20 mouse cellular contexts compared by ENCODE assay signal in the genomic region with DNA sequence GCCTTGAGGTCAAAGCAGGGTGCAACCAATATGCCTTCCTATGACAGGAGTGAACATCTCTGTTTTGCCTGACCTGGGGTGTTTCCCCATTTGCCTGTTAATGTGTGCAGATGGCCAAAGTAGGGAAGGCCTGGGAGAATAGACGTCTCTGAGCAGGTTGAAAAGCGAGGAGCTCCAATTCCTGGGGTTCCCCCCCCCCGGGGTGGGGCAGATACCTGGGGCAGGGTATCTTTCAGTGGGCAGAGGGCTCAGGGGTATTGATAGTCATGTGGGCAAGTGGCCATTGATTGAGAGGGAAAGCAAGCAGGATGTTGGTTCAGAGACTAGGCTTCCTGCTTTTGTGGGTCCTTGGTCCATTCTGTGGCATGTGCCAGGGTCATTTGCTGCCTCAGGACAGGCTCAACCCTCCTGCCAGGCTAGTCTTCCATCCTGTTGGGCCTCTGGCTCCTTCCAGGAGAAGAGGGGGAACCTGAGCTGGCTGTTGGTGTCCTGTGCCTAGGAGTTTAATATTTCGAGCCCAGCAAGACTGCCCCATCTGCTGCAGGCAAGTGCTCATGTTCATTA. TPM values are rescaled to one million over a fixed set of nuclear protein-coding genes. Genes with fewer than 3 reads are reported as not detected.
DNase-seq lines count a peak whose midpoint lies in the region; ATAC-seq and TF ChIP-seq lines count a peak whose summit lies in the region.
"Had no signal": no experiment of that assay in that cellular context is flagged by ENCODE, and none has a peak within 500 bp of the region (broad histone marks: within the 10 kb centered on the region; RNA-seq: fewer than 3 reads in every experiment).

No protein-coding gene starts in this region.

- H3K4me1 ChIP-seq in cerebellum, adult 2 months (ENCODE audit: control insufficient read depth, insufficient read depth, low read length), result peaks cover 38% of the 10 kb centered on the region
- peaks cover 32% of the 10 kb centered on the region for H3K4me1 ChIP-seq in intestine, embryonic 14.5 days (replicated peaks; ENCODE audit: control insufficient read depth, insufficient read depth, low read length)
- H3K4me1 ChIP-seq in intestine, embryonic 15.5 days (replicated peaks), result peaks cover 54% of the 10 kb centered on the region
- H3K4me1 ChIP-seq in MEL (ENCODE audit: control insufficient read depth in 1 of 2, insufficient read depth in 2 of 2, low read length in 2 of 2), result peaks cover 10 to 53% of the 10 kb centered on the region in 2 experiments
- peaks cover 64% of the 10 kb centered on the region for H3K4me1 ChIP-seq in liver, postnatal 0 days (ENCODE audit: insufficient read depth)

- peaks cover 72% of the 10 kb centered on the region for H3K79me2 ChIP-seq in MEL (ENCODE audit: control insufficient read depth, insufficient read depth, low read length, poor library complexity)

- no peak for ATAC-seq in intestine, embryonic 14.5 days (replicated peaks; ENCODE audit: low FRiP score, low TSS enrichment, low read depth)
- no peak for ATAC-seq in intestine, embryonic 15.5 days
- ATAC-seq in liver, postnatal 0 days, result no peak
- ATAC-seq: lung, postnatal 0 days had no signal

- no peaks in the 10 kb centered on the region for H3K9me3 ChIP-seq in intestine, embryonic 14.5 days (ENCODE audit: control insufficient read depth, low read length)
- H3K9me3 ChIP-seq in intestine, embryonic 15.5 days, result no peaks in the 10 kb centered on the region
- no peaks in the 10 kb centered on the region for H3K9me3 ChIP-seq in MEL (replicated peaks; ENCODE audit: insufficient read depth, low read length)
- H3K9me3 ChIP-seq in liver, postnatal 0 days (ENCODE audit: low read length), result no peaks in the 10 kb centered on the region
- H3K9me3 ChIP-seq: limb, embryonic 12.5 days had no signal

- TF ChIP-seq CTCF in cerebellum, adult 2 months (IDR thresholded peaks at IDR 0.05; ENCODE audit: borderline replicate concordance, insufficient read depth, low read depth, low read length), result no peak
- TF ChIP-seq CTCF in MEL (IDR thresholded peaks at IDR 0.05 in 2 of 3, conservative IDR thresholded peaks at IDR 0.05 in 1 of 3; ENCODE audit: control insufficient read depth in 1 of 3, insufficient read depth in 1 of 3, low read depth in 2 of 3, low read length in 3 of 3, poor library complexity in 1 of 3, severe bottlenecking in 1 of 3), result no peak
- no peak for TF ChIP-seq CTCF in liver, postnatal 0 days (IDR thresholded peaks at IDR 0.05; ENCODE audit: low read depth)

- H3K27me3 ChIP-seq in cerebellum, adult 2 months (ENCODE audit: control insufficient read depth, insufficient read depth, low read length), result no peaks in the 10 kb centered on the region
- H3K27me3 ChIP-seq in intestine, embryonic 14.5 days (replicated peaks; ENCODE audit: control insufficient read depth, insufficient read depth, low read length), result peaks cover 10% of the 10 kb centered on the region; the same call in 1 of the 2 replicates
- peaks cover 6% of the 10 kb centered on the region for H3K27me3 ChIP-seq in intestine, embryonic 15.5 days (replicated peaks)
- H3K27me3 ChIP-seq in MEL (ENCODE audit: control insufficient read depth in 1 of 2, insufficient read depth in 2 of 2, low read length in 2 of 2), result no peaks in the 10 kb centered on the region
- H3K27me3 ChIP-seq in liver, postnatal 0 days (ENCODE audit: insufficient read depth, low read length), result no peaks in the 10 kb centered on the region

- H3K27ac ChIP-seq in cerebellum, adult 2 months (ENCODE audit: insufficient read depth, low read length), result peak overlapping the region; percentile 96
- no peak overlapping the region for H3K27ac ChIP-seq in intestine, embryonic 14.5 days (ENCODE audit: low read depth)
- H3K27ac ChIP-seq in intestine, embryonic 15.5 days, result no peak overlapping the region
- H3K27ac ChIP-seq in MEL (ENCODE audit: control insufficient read depth, low read depth, low read length), result peak overlapping the region; percentile 29
- peak overlapping the region; percentile 84 for H3K27ac ChIP-seq in liver, postnatal 0 days (ENCODE audit: low read depth)
- H3K27ac ChIP-seq: limb, embryonic 12.5 days had no signal

- peak in 1 of 2 experiments; percentile 46 for DNase-seq in cerebellum, adult 2 months
- no peak for DNase-seq in cerebellum, adult 8-10 months
- DNase-seq in intestine, embryonic 14.5 days (ENCODE audit: low spot score), result no peak
- DNase-seq in MEL (ENCODE audit: low read depth, low spot score), result no peak
- DNase-seq in liver, postnatal 0 days, result no peak
- DNase-seq in urinary bladder, postnatal 10 days (ENCODE audit: low spot score), result no peak
- DNase-seq in thymus, postnatal 36 days, result no peak
- DNase-seq: adrenal gland, adult 8-10 months; embryo, embryonic 11 days had no signal

- 24% methylated on average over 4 of the region's 4 CpGs for WGBS in cerebellum, adult 2 months
- WGBS in intestine, embryonic 14.5 days, result 67% methylated on average over 4 of the region's 4 CpGs
- 74% methylated on average over 4 of the region's 4 CpGs for WGBS in intestine, embryonic 15.5 days
- 66% methylated on average over 4 of the region's 4 CpGs for WGBS in liver, postnatal 0 days (ENCODE audit: insufficient replicate concordance)

- peak overlapping the region; percentile 63 for H3K4me3 ChIP-seq in cerebellum, adult 2 months (replicated peaks; ENCODE audit: insufficient read depth, low read depth, low read length)
- no peak overlapping the region for H3K4me3 ChIP-seq in intestine, embryonic 14.5 days (ENCODE audit: low read depth, low read length)
- no peak overlapping the region for H3K4me3 ChIP-seq in intestine, embryonic 15.5 days (replicated peaks)
- no peak overlapping the region for H3K4me3 ChIP-seq in MEL (ENCODE audit: control insufficient read depth in 1 of 2, insufficient read depth in 1 of 2, low read depth in 2 of 2, low read length in 2 of 2)
- no peak overlapping the region for H3K4me3 ChIP-seq in liver, postnatal 0 days (ENCODE audit: low read depth, low read length)
- H3K4me3 ChIP-seq: limb, embryonic 12.5 days had no signal

- no peak for TF ChIP-seq RAD21 in MEL (IDR thresholded peaks at IDR 0.05; ENCODE audit: low read depth, low read length)

- peaks cover 24% of the 10 kb centered on the region for H3K36me3 ChIP-seq in intestine, embryonic 14.5 days (ENCODE audit: control insufficient read depth, insufficient read depth, low read length)
- H3K36me3 ChIP-seq in intestine, embryonic 15.5 days, result peaks cover 25% of the 10 kb centered on the region
- H3K36me3 ChIP-seq in MEL (ENCODE audit: control insufficient read depth in 1 of 2, insufficient read depth in 2 of 2, low read length in 2 of 2), result peaks cover 0 to 41% of the 10 kb centered on the region in 2 experiments; a peak in 3 of 4 replicates
- peaks cover 19% of the 10 kb centered on the region for H3K36me3 ChIP-seq in liver, postnatal 0 days (replicated peaks; ENCODE audit: insufficient read depth, low read length)

- 0 out of 2 replicates have a peak overlapping the region, but pooled peaks have one; percentile 20 for H3K9ac ChIP-seq in intestine, embryonic 14.5 days (ENCODE audit: low read length)
- no peak overlapping the region for H3K9ac ChIP-seq in intestine, embryonic 15.5 days
- no peak overlapping the region; the same call in 1 of the 2 replicates for H3K9ac ChIP-seq in MEL (ENCODE audit: control insufficient read depth, low read depth, low read length, poor library complexity, severe bottlenecking)
- no peak overlapping the region for H3K9ac ChIP-seq in liver, postnatal 0 days (replicated peaks)
- H3K9ac ChIP-seq: limb, embryonic 12.5 days had no signal

- no peak for TF ChIP-seq EP300 in MEL (IDR thresholded peaks at IDR 0.05; ENCODE audit: low read depth in 1 of 2, low read length in 2 of 2)
- TF ChIP-seq EP300 in liver, postnatal 0 days (IDR thresholded peaks at IDR 0.05; ENCODE audit: low read depth), result no peak

- no peak overlapping the region for H3K4me2 ChIP-seq in intestine, embryonic 14.5 days (ENCODE audit: low read length)
- no peak overlapping the region for H3K4me2 ChIP-seq in intestine, embryonic 15.5 days (replicated peaks)
- H3K4me2 ChIP-seq in liver, postnatal 0 days (ENCODE audit: low read depth, low read length), result no peak overlapping the region
- H3K4me2 ChIP-seq: limb, embryonic 12.5 days had no signal

- TF ChIP-seq POLR2A in cerebellum, adult 2 months (IDR thresholded peaks at IDR 0.05; ENCODE audit: borderline replicate concordance, insufficient read depth, low read length), result no peak
- TF ChIP-seq POLR2A in MEL (IDR thresholded peaks at IDR 0.05; ENCODE audit: control insufficient read depth in 1 of 2, insufficient read depth in 1 of 2, low read depth in 1 of 2, low read length in 2 of 2, poor library complexity in 1 of 2), result no peak

RNA-seq across cellular contexts. Expression of gene Ssna1, which starts 4.4 kb away (rescaled TPM):
- 74.5 and 75.9 TPM in 2 replicates for polyA plus RNA-seq in cerebellum, adult 2 months (2012; rRNA removed)
- 229 and 240 TPM in 2 replicates for polyA plus RNA-seq in intestine, embryonic 14.5 days (2014; fragmentation: Nextera tagmentation; extraction: Ambion mirVana)
- polyA plus RNA-seq in intestine, embryonic 15.5 days (2015; fragmentation: Nextera tagmentation; extraction: Ambion mirVana), result 200 and 212 TPM in 2 replicates
- total RNA-seq in MEL (2012; rRNA removed), result 194 and 226 TPM in 2 replicates
- 100 to 1,000 TPM in 1 of 2 experiments, not detected in 1; 158 TPM for polyA plus RNA-seq in MEL (2012; ENCODE audit: insufficient read depth in 1 of 2, insufficient read length in 2 of 2, low read depth in 1 of 2, low replicate concordance in 2 of 2, missing spikeins in 1 of 2)
- 77.2 and 81.7 TPM in 2 replicates for polyA plus RNA-seq in liver, postnatal 0 days (2015; fragmentation: Nextera tagmentation; extraction: Ambion mirVana)

RNA-seq across cellular contexts. Expression of gene Anapc2, which starts 4.5 kb away (rescaled TPM):
- polyA plus RNA-seq in cerebellum, adult 2 months (2012; rRNA removed), result 103 TPM in 2 replicates
- polyA plus RNA-seq in intestine, embryonic 14.5 days (2014; fragmentation: Nextera tagmentation; extraction: Ambion mirVana), result 100 and 110 TPM in 2 replicates
- polyA plus RNA-seq in intestine, embryonic 15.5 days (2015; fragmentation: Nextera tagmentation; extraction: Ambion mirVana), result 95.8 and 103 TPM in 2 replicates
- 9.8 and 10.3 TPM in 2 replicates for total RNA-seq in MEL (2012; rRNA removed)
- polyA plus RNA-seq in MEL (2012; ENCODE audit: insufficient read depth in 1 of 2, insufficient read length in 2 of 2, low read depth in 1 of 2, low replicate concordance in 2 of 2, missing spikeins in 1 of 2), result 10 to 100 TPM in 1 of 2 experiments, not detected in 1; 67.0 TPM
- 19.8 and 22.8 TPM in 2 replicates for polyA plus RNA-seq in liver, postnatal 0 days (2015; fragmentation: Nextera tagmentation; extraction: Ambion mirVana)

RNA-seq across cellular contexts. Expression of gene Tprn, which starts 5.4 kb away (rescaled TPM):
- polyA plus RNA-seq in cerebellum, adult 2 months (2012; rRNA removed), result 91.0 and 96.9 TPM in 2 replicates
- 6.5 and 7.8 TPM in 2 replicates for polyA plus RNA-seq in intestine, embryonic 14.5 days (2014; fragmentation: Nextera tagmentation; extraction: Ambion mirVana)
- 20.7 and 23.6 TPM in 2 replicates for polyA plus RNA-seq in intestine, embryonic 15.5 days (2015; fragmentation: Nextera tagmentation; extraction: Ambion mirVana)
- 26.1 and 32.9 TPM in 2 replicates for total RNA-seq in MEL (2012; rRNA removed)
- polyA plus RNA-seq in MEL (2012; ENCODE audit: insufficient read depth in 1 of 2, insufficient read length in 2 of 2, low read depth in 1 of 2, low replicate concordance in 2 of 2, missing spikeins in 1 of 2), result 10 to 100 TPM in 1 of 2 experiments, not detected in 1; 50.8 TPM
- polyA plus RNA-seq in liver, postnatal 0 days (2015; fragmentation: Nextera tagmentation; extraction: Ambion mirVana), result 5.3 TPM in 2 replicates

RNA-seq across cellular contexts. Expression of gene Tmem203, which starts 12.6 kb away (rescaled TPM):
- polyA plus RNA-seq in cerebellum, adult 2 months (2012; rRNA removed), result 31.9 and 33.4 TPM in 2 replicates
- 18.0 and 19.2 TPM in 2 replicates for polyA plus RNA-seq in intestine, embryonic 14.5 days (2014; fragmentation: Nextera tagmentation; extraction: Ambion mirVana)
- 22.8 and 23.2 TPM in 2 replicates for polyA plus RNA-seq in intestine, embryonic 15.5 days (2015; fragmentation: Nextera tagmentation; extraction: Ambion mirVana)
- total RNA-seq in MEL (2012; rRNA removed), result 8.1 and 8.4 TPM in 2 replicates
- polyA plus RNA-seq in MEL (2012; ENCODE audit: insufficient read depth in 1 of 2, insufficient read length in 2 of 2, low read depth in 1 of 2, low replicate concordance in 2 of 2, missing spikeins in 1 of 2), result 10 to 100 TPM in 1 of 2 experiments, not detected in 1; 17.0 TPM
- polyA plus RNA-seq in liver, postnatal 0 days (2015; fragmentation: Nextera tagmentation; extraction: Ambion mirVana), result 34.0 and 37.1 TPM in 2 replicates

RNA-seq across cellular contexts. Expression of gene Tmem210, which starts 20.1 kb away (rescaled TPM):
- not detected in 2 replicates for polyA plus RNA-seq in cerebellum, adult 2 months (2012; rRNA removed)
- not detected in 2 replicates for polyA plus RNA-seq in intestine, embryonic 14.5 days (2014; fragmentation: Nextera tagmentation; extraction: Ambion mirVana)
- polyA plus RNA-seq in intestine, embryonic 15.5 days (2015; fragmentation: Nextera tagmentation; extraction: Ambion mirVana), result not detected in 2 replicates
- not detected in 2 replicates for total RNA-seq in MEL (2012; rRNA removed)
- polyA plus RNA-seq in MEL (2012; ENCODE audit: insufficient read depth in 1 of 2, insufficient read length in 2 of 2, low read depth in 1 of 2, low replicate concordance in 2 of 2, missing spikeins in 1 of 2), result not detected
- not detected in 2 replicates for polyA plus RNA-seq in liver, postnatal 0 days (2015; fragmentation: Nextera tagmentation; extraction: Ambion mirVana)
- total RNA-seq: adrenal gland, adult 8-10 months; gastrocnemius, postnatal 4 days; layer of hippocampus, postnatal 25 days; megakaryocyte-erythroid progenitor cell, adult 5-6 weeks had no signal
- polyA plus RNA-seq: erythroblast, embryonic 14.5 days; heart, embryonic 14.5 days; limb, embryonic 12.5 days; lung, postnatal 0 days; neural tube, embryonic 11.5 days; spleen, adult 2 months; urinary bladder, adult 2 months had no signal

Comparison
In these comparisons a context has a peak if more than half of its experiments do, and no peak if none do; other contexts are left out.
1. H3K27ac ChIP-seq: peak in cerebellum, adult 2 months (single experiment), MEL (single experiment) and liver, postnatal 0 days (single experiment); none in intestine, embryonic 14.5 days (single experiment) and intestine, embryonic 15.5 days (single experiment).